Mouse (Mus musculus): ENCODE data around the gene Hs3st6. TPM values are rescaled to one million over a fixed set of nuclear protein-coding genes. Genes with fewer than 3 reads are reported as not detected.

The Hs3st6 gene
- polyA plus RNA-seq, 1 experiment from 2014 or later, result 1.1 TPM

GRCm38 (mm10) chr17:24725637-24726390, 27.0 kb upstream of the Hs3st6 start:
- Histone ChIP-seq H3K4me1 (replicated peaks; ENCODE audit: control insufficient read depth, insufficient read depth, low read length) (peaks cover 23% of the 10 kb centered on the region), H3K27ac (ENCODE audit: low read depth) (no peak overlapping the region), H3K9me3 (ENCODE audit: control insufficient read depth, low read length) (no peaks in the 10 kb centered on the region), H3K27me3 (replicated peaks; ENCODE audit: control insufficient read depth, insufficient read depth, low read length) (no peaks in the 10 kb centered on the region), H3K4me2 (ENCODE audit: low read length) (no peak overlapping the region), H3K4me3 (ENCODE audit: low read depth, low read length) (no peak overlapping the region), H3K36me3 (ENCODE audit: control insufficient read depth, insufficient read depth, low read length) (peaks cover 16% of the 10 kb centered on the region), H3K9ac (ENCODE audit: low read length) (no peak overlapping the region)
- ATAC-seq (replicated peaks; ENCODE audit: low FRiP score, low TSS enrichment, low read depth), result no peak
- WGBS, result 65% methylated on average over 3 of the region's 3 CpGs
- no peak for DNase-seq (ENCODE audit: low spot score)

DNA sequence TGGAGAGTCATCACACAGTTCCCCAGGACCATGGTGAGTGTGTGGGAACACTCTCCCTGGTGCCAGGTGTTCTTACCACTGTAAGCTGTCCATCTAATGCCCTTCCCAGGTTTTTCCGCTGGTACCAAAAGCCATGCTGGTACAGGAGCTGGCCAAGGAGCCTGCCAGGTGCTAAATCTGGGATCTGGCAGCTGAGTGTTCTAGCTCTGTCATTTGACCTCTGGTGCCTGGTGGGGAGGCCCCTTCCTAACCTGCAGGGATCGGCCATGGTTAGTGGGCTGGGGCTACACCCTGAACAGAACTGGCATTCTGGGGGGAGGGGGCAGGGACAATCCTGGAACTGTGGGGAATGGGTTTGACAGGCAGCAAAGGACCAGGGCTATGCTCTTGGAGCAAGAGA, 25.2 kb upstream of the Hs3st6 start, which contains the start of gene Rpl3l:
Gene Rpl3l, plus strand, starts transcription at position 203 of the 400 bp plus-strand sequence.
- Histone ChIP-seq H3K27me3 (replicated peaks; ENCODE audit: control insufficient read depth, insufficient read depth, low read length) (no peaks in the 10 kb centered on the region), H3K36me3 (ENCODE audit: control insufficient read depth, insufficient read depth, low read length) (0 out of 2 replicates have a peak, but pooled peaks cover under 1% of the 10 kb centered on the region), H3K27ac (ENCODE audit: low read depth) (no peak within 1 kb of the TSS), H3K4me3 (ENCODE audit: low read depth, low read length) (no peak within 1 kb of the TSS), H3K4me1 (replicated peaks; ENCODE audit: control insufficient read depth, insufficient read depth, low read length) (peaks cover 8% of the 10 kb centered on the region; the same call in 1 of the 2 replicates), H3K9me3 (ENCODE audit: control insufficient read depth, low read length) (no peaks in the 10 kb centered on the region), H3K4me2 (ENCODE audit: low read length) (no peak within 1 kb of the TSS), H3K9ac (ENCODE audit: low read length) (no peak within 1 kb of the TSS)
- WGBS, result 70% methylated on average over 2 of the region's 2 CpGs
- DNase-seq (ENCODE audit: low spot score) (no peak), ATAC-seq (replicated peaks; ENCODE audit: low FRiP score, low TSS enrichment, low read depth) (no peak)

DNA sequence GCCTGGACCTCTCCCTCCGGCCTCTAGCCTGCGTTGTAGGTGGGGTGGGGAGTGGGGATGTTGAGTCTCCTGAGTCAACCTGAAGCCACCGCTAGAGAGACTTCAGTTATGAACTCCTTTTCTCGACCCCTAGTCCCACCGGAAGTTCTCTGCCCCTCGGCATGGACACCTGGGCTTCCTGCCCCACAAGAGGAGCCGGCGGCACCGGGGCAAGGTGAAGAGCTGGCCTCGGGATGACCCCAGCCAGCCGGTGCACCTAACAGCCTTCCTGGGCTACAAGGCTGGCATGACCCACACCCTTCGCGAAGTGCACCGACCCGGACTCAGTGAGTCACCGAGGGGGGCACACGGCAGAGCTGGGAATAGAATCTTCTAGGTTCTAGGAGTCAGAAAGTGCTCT, 24.6 kb upstream of the Hs3st6 start:
- Histone ChIP-seq H3K9ac (ENCODE audit: low read length) (no peak overlapping the region), H3K4me1 (replicated peaks; ENCODE audit: control insufficient read depth, insufficient read depth, low read length) (peaks cover 3% of the 10 kb centered on the region; the same call in 1 of the 2 replicates), H3K36me3 (ENCODE audit: control insufficient read depth, insufficient read depth, low read length) (no peaks in the 10 kb centered on the region), H3K9me3 (ENCODE audit: control insufficient read depth, low read length) (no peaks in the 10 kb centered on the region), H3K4me3 (ENCODE audit: low read depth, low read length) (no peak overlapping the region), H3K27me3 (replicated peaks; ENCODE audit: control insufficient read depth, insufficient read depth, low read length) (no peaks in the 10 kb centered on the region), H3K27ac (ENCODE audit: low read depth) (no peak overlapping the region), H3K4me2 (ENCODE audit: low read length) (no peak overlapping the region)
- WGBS, result 69% methylated on average over 17 of the region's 17 CpGs
- DNase-seq (ENCODE audit: low spot score), result no peak
- ATAC-seq (replicated peaks; ENCODE audit: low FRiP score, low TSS enrichment, low read depth), result no peak

DNA sequence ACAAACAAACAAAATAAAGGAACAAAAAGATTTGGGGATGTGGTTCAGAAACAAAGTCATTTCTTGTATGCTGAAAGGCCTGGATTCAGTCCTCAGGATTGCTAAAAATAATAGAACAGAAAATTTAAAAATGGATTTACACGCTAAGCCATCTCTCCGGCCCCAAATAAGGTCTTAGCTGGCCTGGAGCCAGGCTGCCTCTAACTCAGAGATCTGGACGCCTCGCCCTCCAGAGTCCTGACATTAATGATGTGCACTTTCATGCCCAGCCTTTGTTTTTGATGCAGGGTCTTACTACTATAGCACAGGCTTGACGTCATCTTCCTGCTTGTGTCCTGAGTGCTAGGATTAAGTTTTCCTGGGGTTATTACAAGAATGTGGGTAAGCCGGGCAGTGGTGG, 23.7 kb upstream of the Hs3st6 start:
- Histone ChIP-seq H3K4me3 (ENCODE audit: low read depth, low read length) (no peak overlapping the region), H3K27me3 (replicated peaks; ENCODE audit: control insufficient read depth, insufficient read depth, low read length) (no peaks in the 10 kb centered on the region), H3K9ac (ENCODE audit: low read length) (no peak overlapping the region), H3K4me2 (ENCODE audit: low read length) (no peak overlapping the region), H3K36me3 (ENCODE audit: control insufficient read depth, insufficient read depth, low read length) (no peaks in the 10 kb centered on the region), H3K9me3 (ENCODE audit: control insufficient read depth, low read length) (no peaks in the 10 kb centered on the region), H3K4me1 (replicated peaks; ENCODE audit: control insufficient read depth, insufficient read depth, low read length) (no peaks in the 10 kb centered on the region), H3K27ac (ENCODE audit: low read depth) (no peak overlapping the region)
- no peak for ATAC-seq (replicated peaks; ENCODE audit: low FRiP score, low TSS enrichment, low read depth)
- WGBS, result 66% methylated on average over 6 of the region's 6 CpGs
- DNase-seq (ENCODE audit: low spot score), result no peak

GRCm38 (mm10) chr17:24730787-24731186, 22.0 kb upstream of the Hs3st6 start:
- no peak overlapping the region for H3K27ac ChIP-seq (ENCODE audit: low read depth)
- no peak for ATAC-seq (replicated peaks; ENCODE audit: low FRiP score, low TSS enrichment, low read depth)
- no peak overlapping the region for H3K4me2 ChIP-seq (ENCODE audit: low read length)
- 80% methylated on average over 14 of the region's 14 CpGs for WGBS
- H3K27me3 ChIP-seq (replicated peaks; ENCODE audit: control insufficient read depth, insufficient read depth, low read length), result no peaks in the 10 kb centered on the region
- no peak for DNase-seq (ENCODE audit: low spot score)
- no peak overlapping the region for H3K4me3 ChIP-seq (ENCODE audit: low read depth, low read length)
- H3K4me1 ChIP-seq (replicated peaks; ENCODE audit: control insufficient read depth, insufficient read depth, low read length), result peaks cover under 1% of the 10 kb centered on the region; the same call in 1 of the 2 replicates
- no peaks in the 10 kb centered on the region for H3K9me3 ChIP-seq (ENCODE audit: control insufficient read depth, low read length)
- no peak overlapping the region for H3K9ac ChIP-seq (ENCODE audit: low read length)
- no peaks in the 10 kb centered on the region for H3K36me3 ChIP-seq (ENCODE audit: control insufficient read depth, insufficient read depth, low read length)

GRCm38 (mm10) chr17:24732233-24732935, 20.4 kb upstream of the Hs3st6 start:
- ATAC-seq (replicated peaks; ENCODE audit: low FRiP score, low TSS enrichment, low read depth) (no peak), DNase-seq (ENCODE audit: low spot score) (no peak)
- Histone ChIP-seq H3K4me3 (ENCODE audit: low read depth, low read length) (no peak overlapping the region), H3K4me2 (ENCODE audit: low read length) (no peak overlapping the region), H3K36me3 (ENCODE audit: control insufficient read depth, insufficient read depth, low read length) (no peaks in the 10 kb centered on the region), H3K9me3 (ENCODE audit: control insufficient read depth, low read length) (no peaks in the 10 kb centered on the region), H3K9ac (ENCODE audit: low read length) (no peak overlapping the region), H3K4me1 (replicated peaks; ENCODE audit: control insufficient read depth, insufficient read depth, low read length) (peaks cover 4% of the 10 kb centered on the region; the same call in 1 of the 2 replicates), H3K27me3 (replicated peaks; ENCODE audit: control insufficient read depth, insufficient read depth, low read length) (no peaks in the 10 kb centered on the region), H3K27ac (ENCODE audit: low read depth) (no peak overlapping the region)
- 82% methylated on average over 12 of the region's 12 CpGs for WGBS

- H3K9ac ChIP-seq (ENCODE audit: low read length), result no peak overlapping the region
- no peaks in the 10 kb centered on the region for H3K9me3 ChIP-seq (ENCODE audit: control insufficient read depth, low read length)
- no peak overlapping the region for H3K4me3 ChIP-seq (ENCODE audit: low read depth, low read length)
- 91% methylated on average over 21 of the region's 21 CpGs for WGBS
- peaks cover 7% of the 10 kb centered on the region; the same call in 1 of the 2 replicates for H3K4me1 ChIP-seq (replicated peaks; ENCODE audit: control insufficient read depth, insufficient read depth, low read length)
- no peaks in the 10 kb centered on the region for H3K36me3 ChIP-seq (ENCODE audit: control insufficient read depth, insufficient read depth, low read length)
- no peaks in the 10 kb centered on the region for H3K27me3 ChIP-seq (replicated peaks; ENCODE audit: control insufficient read depth, insufficient read depth, low read length)
- ATAC-seq (replicated peaks; ENCODE audit: low FRiP score, low TSS enrichment, low read depth), result no peak
- DNase-seq (ENCODE audit: low spot score), result no peak
- no peak overlapping the region for H3K4me2 ChIP-seq (ENCODE audit: low read length)
- no peak overlapping the region for H3K27ac ChIP-seq (ENCODE audit: low read depth)
Measured at GRCm38 (mm10) chr17:24733434-24734050, 19.2 kb upstream of the Hs3st6 start.

- Histone ChIP-seq H3K27me3 (replicated peaks; ENCODE audit: control insufficient read depth, insufficient read depth, low read length) (no peaks in the 10 kb centered on the region), H3K4me2 (ENCODE audit: low read length) (no peak overlapping the region), H3K36me3 (ENCODE audit: control insufficient read depth, insufficient read depth, low read length) (no peaks in the 10 kb centered on the region), H3K4me1 (replicated peaks; ENCODE audit: control insufficient read depth, insufficient read depth, low read length) (peaks cover 7% of the 10 kb centered on the region; the same call in 1 of the 2 replicates), H3K9ac (ENCODE audit: low read length) (no peak overlapping the region), H3K27ac (ENCODE audit: low read depth) (no peak overlapping the region), H3K9me3 (ENCODE audit: control insufficient read depth, low read length) (no peaks in the 10 kb centered on the region), H3K4me3 (ENCODE audit: low read depth, low read length) (no peak overlapping the region)
- no peak for ATAC-seq (replicated peaks; ENCODE audit: low FRiP score, low TSS enrichment, low read depth)
- DNase-seq (ENCODE audit: low spot score), result no peak
- WGBS, result 90% methylated on average over 1 of the region's 1 CpGs
Measured at GRCm38 (mm10) chr17:24734513-24734912, 18.3 kb upstream of the Hs3st6 start.

Measured in intestine, embryonic 14.5 days (tissue).